Mouse (Mus musculus) naive thymus-derived CD4-positive, alpha-beta T cell, adult 2 months (primary cell): ENCODE measurements around the gene D430019H16Rik.

Source experiments
- DNase-seq: peaks from one replicate; pipeline ENCODE4 v3.0.0-alpha.2; 2011; ENCODE audit warnings: low read depth

The D430019H16Rik gene

GRCm38 (mm10) chr12:105537162-105537561, 83.5 kb downstream of the D430019H16Rik start:
- no peak for DNase-seq

GRCm38 (mm10) chr12:105539649-105540048, 86.0 kb downstream of the D430019H16Rik start:
- DNase-seq: no peak

- DNase-seq: no peak
These were observed 88.1 kb downstream of the D430019H16Rik start for GRCm38 (mm10) chr12:105541590-105542402.

- no peak for DNase-seq
These were observed 88.9 kb downstream of the D430019H16Rik start for GRCm38 (mm10) chr12:105542513-105542912.
